Mouse (Mus musculus) forebrain, embryonic 10.5 days (tissue): ENCODE measurements around the gene Ethe1. TPM values are rescaled to one million over a fixed set of nuclear protein-coding genes. Genes with fewer than 3 reads are reported as not detected.

Experiments used
- DNase-seq: peaks from one replicate; pipeline ENCODE4 v3.0.0-alpha.2; 2017; ENCODE audit warnings: low spot score; ENCODE audit errors: extremely low spot score
- H3K27ac ChIP-seq: fragments of 300-500 bp; sonication (generic); 2 replicates; pipeline ENCODE4 v1.5.1; 2016; ENCODE audit warnings: mild to moderate bottlenecking
- H3K27me3 ChIP-seq: fragments of 300-500 bp; sonication (generic); 2 replicates; pipeline ENCODE4 v1.6.1; 2016; ENCODE audit warnings: mild to moderate bottlenecking; ENCODE audit not compliant: poor library complexity, severe bottlenecking
- H3K36me3 ChIP-seq: fragments of 300-500 bp; sonication (generic); replicated peaks from 2 replicates; pipeline ENCODE4 v1.6.1; 2016; ENCODE audit warnings: mild to moderate bottlenecking, moderate library complexity
- H3K4me1 ChIP-seq: fragments of 300-500 bp; sonication (generic); 2 replicates; pipeline ENCODE4 v1.6.1; 2016
- H3K4me3 ChIP-seq: fragments of 300-500 bp; sonication (generic); 2 replicates; pipeline ENCODE4 v1.5.1; 2016; ENCODE audit warnings: mild to moderate bottlenecking, moderate library complexity
- H3K9me3 ChIP-seq: fragments of 300-500 bp; sonication (generic); 2 replicates; pipeline ENCODE4 v1.6.1; 2016; ENCODE audit warnings: mild to moderate bottlenecking, moderate library complexity
- WGBS: fragments of 180-500 bp; shearing (Covaris S2); methylation state at CpG from one replicate; pipeline ENCODE4 v1.1.7; 2016; 5-methylcytosine and 5-hydroxymethylcytosine counted together
- polyA plus RNA-seq: library from polyadenylated mRNA; unstranded; fragments of >200 nt; fragmentation: Nextera tagmentation; extraction: Ambion mirVana; gene quantifications from 2 replicates; pipeline ENCODE4 v1.2.1, GENCODE M21; 2016

Gene Ethe1
- polyA plus RNA-seq, 1 experiment from 2014 or later = 24.4 TPM

GRCm38 (mm10) chr7:24563191-24563836 is 24.0 kb upstream of the Ethe1 start:
- Histone ChIP-seq H3K9me3 (no peaks in the 10 kb centered on the region), H3K36me3 (peaks cover 99% of the 10 kb centered on the region), H3K27ac (no peak overlapping the region), H3K4me1 (no peaks in the 10 kb centered on the region), H3K27me3 (no peaks in the 10 kb centered on the region), H3K4me3 (no peak overlapping the region)
- 93% methylated on average over 8 of the region's 8 CpGs for WGBS
- no peak for DNase-seq

GRCm38 (mm10) chr7:24563837-24564206 is 23.5 kb upstream of the Ethe1 start:
- Histone ChIP-seq H3K9me3 (no peaks in the 10 kb centered on the region), H3K36me3 (peaks cover 99% of the 10 kb centered on the region), H3K4me1 (no peaks in the 10 kb centered on the region), H3K27ac (no peak overlapping the region), H3K4me3 (no peak overlapping the region), H3K27me3 (no peaks in the 10 kb centered on the region)
- WGBS = 82% methylated on average over 4 of the region's 4 CpGs
- DNase-seq = no peak

- H3K27ac ChIP-seq = no peak overlapping the region
- DNase-seq = peak; percentile 58
- no peaks in the 10 kb centered on the region for H3K27me3 ChIP-seq
- no peaks in the 10 kb centered on the region for H3K9me3 ChIP-seq
- H3K4me3 ChIP-seq = no peak overlapping the region
- H3K4me1 ChIP-seq = no peaks in the 10 kb centered on the region
- WGBS = 63% methylated on average over 6 of the region's 6 CpGs
- peaks cover 98% of the 10 kb centered on the region for H3K36me3 ChIP-seq
Measured at GRCm38 (mm10) chr7:24564607-24565265, 22.6 kb upstream of the Ethe1 start.

- DNase-seq = no peak
- Histone ChIP-seq H3K9me3 (no peaks in the 10 kb centered on the region), H3K36me3 (peaks cover 98% of the 10 kb centered on the region), H3K27ac (no peak overlapping the region), H3K4me3 (no peak overlapping the region), H3K4me1 (no peaks in the 10 kb centered on the region), H3K27me3 (no peaks in the 10 kb centered on the region)
- WGBS = 97% methylated on average over 11 of the region's 11 CpGs
Measured at GRCm38 (mm10) chr7:24565627-24566026, 21.7 kb upstream of the Ethe1 start.

GRCm38 (mm10) chr7:24566206-24566605 is 21.1 kb upstream of the Ethe1 start:
- no peak overlapping the region for H3K4me3 ChIP-seq
- no peaks in the 10 kb centered on the region for H3K4me1 ChIP-seq
- no peaks in the 10 kb centered on the region for H3K9me3 ChIP-seq
- 95% methylated on average over 9 of the region's 9 CpGs for WGBS
- no peak overlapping the region for H3K27ac ChIP-seq
- no peak for DNase-seq
- no peaks in the 10 kb centered on the region for H3K27me3 ChIP-seq
- peaks cover 98% of the 10 kb centered on the region for H3K36me3 ChIP-seq

- peaks cover 4% of the 10 kb centered on the region for H3K4me1 ChIP-seq
- no peak overlapping the region for H3K4me3 ChIP-seq
- H3K9me3 ChIP-seq = no peaks in the 10 kb centered on the region
- no peaks in the 10 kb centered on the region for H3K27me3 ChIP-seq
- no peak for DNase-seq
- peaks cover 98% of the 10 kb centered on the region for H3K36me3 ChIP-seq
- no peak overlapping the region for H3K27ac ChIP-seq
- 93% methylated on average over 4 of the region's 4 CpGs for WGBS
Measured at GRCm38 (mm10) chr7:24568512-24568911, 18.8 kb upstream of the Ethe1 start.

GRCm38 (mm10) chr7:24571071-24571470 is 16.3 kb upstream of the Ethe1 start:
- H3K4me3 ChIP-seq = no peak overlapping the region
- 86% methylated on average over 4 of the region's 4 CpGs for WGBS
- H3K9me3 ChIP-seq = no peaks in the 10 kb centered on the region
- H3K4me1 ChIP-seq = peaks cover 10% of the 10 kb centered on the region
- H3K27ac ChIP-seq = no peak overlapping the region
- peaks cover 85% of the 10 kb centered on the region for H3K36me3 ChIP-seq
- no peaks in the 10 kb centered on the region for H3K27me3 ChIP-seq
- DNase-seq = no peak

- H3K36me3 ChIP-seq = peaks cover 71% of the 10 kb centered on the region
- no peak overlapping the region for H3K27ac ChIP-seq
- no peak for DNase-seq
- no peak overlapping the region for H3K4me3 ChIP-seq
- no peaks in the 10 kb centered on the region for H3K9me3 ChIP-seq
- WGBS = 54% methylated on average over 5 of the region's 5 CpGs
- peaks cover 10% of the 10 kb centered on the region for H3K4me1 ChIP-seq
- no peaks in the 10 kb centered on the region for H3K27me3 ChIP-seq
Measured at GRCm38 (mm10) chr7:24572455-24572854, 14.9 kb upstream of the Ethe1 start.

- Histone ChIP-seq H3K9me3 (no peaks in the 10 kb centered on the region), H3K4me3 (no peak overlapping the region), H3K36me3 (peaks cover 53% of the 10 kb centered on the region), H3K27me3 (no peaks in the 10 kb centered on the region), H3K4me1 (peaks cover 10% of the 10 kb centered on the region), H3K27ac (no peak overlapping the region)
- DNase-seq = no peak
- WGBS = 64% methylated on average over 12 of the region's 12 CpGs
Measured at GRCm38 (mm10) chr7:24574224-24574796, 13.0 kb upstream of the Ethe1 start.

GRCm38 (mm10) chr7:24577811-24578210 is 9.5 kb upstream of the Ethe1 start:
- Histone ChIP-seq H3K27ac (no peak overlapping the region), H3K4me3 (no peak overlapping the region), H3K27me3 (no peaks in the 10 kb centered on the region), H3K9me3 (no peaks in the 10 kb centered on the region), H3K36me3 (peaks cover 19% of the 10 kb centered on the region), H3K4me1 (peaks cover 10% of the 10 kb centered on the region)
- DNase-seq = no peak
- WGBS = 95% methylated on average over 10 of the region's 10 CpGs

- H3K4me3 ChIP-seq = no peak overlapping the region
- H3K27me3 ChIP-seq = peaks cover 45% of the 10 kb centered on the region
- peaks cover 12% of the 10 kb centered on the region for H3K4me1 ChIP-seq
- H3K27ac ChIP-seq = no peak overlapping the region
- H3K36me3 ChIP-seq = no peaks in the 10 kb centered on the region
- DNase-seq = no peak
- peaks cover 18% of the 10 kb centered on the region for H3K9me3 ChIP-seq
- WGBS = 86% methylated on average over 6 of the region's 6 CpGs
Measured at GRCm38 (mm10) chr7:24584876-24585275, 2.5 kb upstream of the Ethe1 start.

- peaks cover 18% of the 10 kb centered on the region for H3K9me3 ChIP-seq
- H3K4me1 ChIP-seq = peaks cover 12% of the 10 kb centered on the region
- H3K27ac ChIP-seq = no peak overlapping the region
- DNase-seq = no peak
- H3K4me3 ChIP-seq = peak overlapping the region; percentile 8; the same call in 1 of the 2 replicates
- no peaks in the 10 kb centered on the region for H3K36me3 ChIP-seq
- WGBS = 47% methylated on average over 16 of the region's 16 CpGs
- peaks cover 45% of the 10 kb centered on the region for H3K27me3 ChIP-seq
Measured at GRCm38 (mm10) chr7:24585995-24586394, 1.3 kb upstream of the Ethe1 start.

GRCm38 (mm10) chr7:24586828-24587227 is 515 bp upstream of the Ethe1 start:
- Histone ChIP-seq H3K9me3 (peaks cover 18% of the 10 kb centered on the region), H3K4me3 (peak overlapping the region; percentile 55), H3K4me1 (peaks cover 12% of the 10 kb centered on the region), H3K27ac (0 out of 2 replicates have a peak overlapping the region, but pooled peaks have one; percentile 75), H3K27me3 (peaks cover 50% of the 10 kb centered on the region), H3K36me3 (no peaks in the 10 kb centered on the region)
- WGBS = 13% methylated on average over 8 of the region's 8 CpGs
- no peak for DNase-seq
